Mouse (Mus musculus) thymus, adult 2 months (tissue): ENCODE data around the gene Rpl23.

Source experiments
- CTCF ChIP-seq: fragments of 200-500 bp; IDR thresholded peaks from 2 replicates; pipeline ENCODE4 v1.5.1; 2012; ENCODE audit warnings: mild to moderate bottlenecking, control low read depth, low read length, moderate library complexity, borderline replicate concordance; ENCODE audit not compliant: control insufficient read depth, poor library complexity, insufficient read depth; ENCODE audit errors: extremely low read depth
- POLR2A ChIP-seq: fragments of 200-500 bp; IDR thresholded peaks from 2 replicates; pipeline ENCODE4 v1.6.1; 2012; ENCODE audit warnings: mild to moderate bottlenecking, low read length, control low read depth, moderate library complexity; ENCODE audit not compliant: control insufficient read depth, poor library complexity, insufficient read depth; ENCODE audit errors: extremely low read depth

DNA sequence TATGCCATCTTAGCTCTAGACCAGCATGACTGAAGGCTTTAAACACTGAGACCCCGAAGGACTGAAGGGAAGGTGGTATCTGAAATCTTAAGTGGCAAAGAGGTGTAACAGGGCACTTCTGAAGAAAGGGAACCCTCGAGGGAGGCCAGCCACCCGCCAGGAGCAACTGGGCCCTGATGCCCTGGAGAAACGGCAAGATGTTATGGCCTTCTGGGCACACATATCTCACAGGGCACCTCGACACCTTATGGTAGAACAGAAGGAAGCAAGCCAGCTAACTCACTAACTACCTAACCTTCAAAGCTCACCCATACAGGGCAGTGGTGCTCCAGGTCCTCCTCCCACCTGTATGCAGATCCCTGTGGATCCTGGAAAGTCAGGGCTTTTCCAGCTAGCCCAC lies 40.1 kb downstream of the Rpl23 start:
- TF ChIP-seq CTCF = no peak
- no peak for TF ChIP-seq POLR2A
